7 mouse cellular contexts compared by ENCODE assay signal in the genomic region with DNA sequence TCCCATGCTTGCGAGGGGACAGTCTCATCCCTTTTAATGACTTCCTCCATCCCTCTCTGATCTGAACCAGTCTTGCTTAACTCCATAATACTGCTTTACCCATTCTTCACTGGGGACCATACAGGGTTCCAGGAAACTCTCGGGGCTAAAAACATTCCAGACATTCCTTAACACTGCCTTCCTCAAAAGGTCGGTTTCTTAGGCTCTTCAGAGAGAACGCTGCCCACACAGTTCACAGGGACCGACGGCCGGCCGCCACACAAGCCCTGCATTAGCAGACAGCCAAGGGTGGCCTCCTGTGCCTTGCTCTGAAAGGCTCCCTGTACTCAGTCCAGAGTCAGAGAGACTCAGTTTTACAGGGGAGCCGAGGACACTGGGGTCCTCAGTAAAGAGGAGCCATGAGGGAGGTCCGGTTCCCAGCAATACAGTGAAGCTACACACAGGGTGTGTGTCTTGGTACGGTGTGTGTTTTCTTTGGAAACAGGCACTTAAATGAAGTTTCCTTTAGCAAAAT. TPM values are rescaled to one million over a fixed set of nuclear protein-coding genes. Genes with fewer than 3 reads are reported as not detected.
DNase-seq lines count a peak whose midpoint lies in the region; ATAC-seq and TF ChIP-seq lines count a peak whose summit lies in the region.

No protein-coding gene starts in this region.

- TF ChIP-seq EP300 in ES-Bruce4 (IDR thresholded peaks at IDR 0.05; ENCODE audit: insufficient read depth, low read depth, low read length): no peak

- H3K27ac ChIP-seq in ES-Bruce4 (ENCODE audit: insufficient read depth, low read length): peak overlapping the region; percentile 56; the same call in 1 of the 2 replicates
- peak overlapping the region; percentile 64 for H3K27ac ChIP-seq in heart, embryonic 16.5 days (ENCODE audit: low read length)
- H3K27ac ChIP-seq in limb, embryonic 10.5 days: peak overlapping the region; percentile 79

- DNase-seq in NIH3T3 (ENCODE audit: low read depth): peak; percentile 41
- peak; percentile 46 for DNase-seq in limb, embryonic 10.5 days (ENCODE audit: low spot score)
- no peak for DNase-seq in adrenal gland, postnatal 25 days
- DNase-seq in right cerebral cortex, adult 18-20 months: no peak
- no peak for DNase-seq in gastrocnemius, postnatal 36 days

- H3K4me2 ChIP-seq in heart, embryonic 16.5 days (ENCODE audit: low read depth, low read length): peak overlapping the region; percentile 38; the same call in 1 of the 2 replicates

- WGBS in heart, embryonic 16.5 days: 10% methylated on average over 11 of the region's 11 CpGs
- 19% methylated on average over 11 of the region's 11 CpGs for WGBS in limb, embryonic 10.5 days

- TF ChIP-seq POLR2A in ES-Bruce4 (IDR thresholded peaks at IDR 0.05; ENCODE audit: insufficient read depth, low read length): no peak

- no peaks in the 10 kb centered on the region for H3K9me3 ChIP-seq in ES-Bruce4 (replicated peaks; ENCODE audit: control insufficient read depth, insufficient read depth, low read length, poor library complexity, severe bottlenecking)
- H3K9me3 ChIP-seq in heart, embryonic 16.5 days (replicated peaks; ENCODE audit: control insufficient read depth, low read length): no peaks in the 10 kb centered on the region
- no peaks in the 10 kb centered on the region for H3K9me3 ChIP-seq in limb, embryonic 10.5 days (replicated peaks)

- H3K36me3 ChIP-seq in ES-Bruce4 (ENCODE audit: control insufficient read depth, insufficient read depth, low read length, poor library complexity, severe bottlenecking): no peaks in the 10 kb centered on the region
- H3K36me3 ChIP-seq in heart, embryonic 16.5 days (ENCODE audit: control insufficient read depth, insufficient read depth): no peaks in the 10 kb centered on the region
- H3K36me3 ChIP-seq in limb, embryonic 10.5 days: no peaks in the 10 kb centered on the region

- no peak for TF ChIP-seq CTCF in ES-Bruce4 (IDR thresholded peaks at IDR 0.05; ENCODE audit: low read depth, low read length)

- no peaks in the 10 kb centered on the region for H3K4me1 ChIP-seq in ES-Bruce4 (ENCODE audit: control insufficient read depth, insufficient read depth, low read length)
- peaks cover 33% of the 10 kb centered on the region for H3K4me1 ChIP-seq in heart, embryonic 16.5 days (ENCODE audit: control insufficient read depth, insufficient read depth, low read length)
- peaks cover 29% of the 10 kb centered on the region for H3K4me1 ChIP-seq in limb, embryonic 10.5 days

- peak; percentile 21; the same call in 1 of the 2 replicates for ATAC-seq in heart, embryonic 16.5 days (replicated peaks; ENCODE audit: extremely low read depth, insufficient read depth, low FRiP score)

- H3K9ac ChIP-seq in ES-Bruce4 (ENCODE audit: low read depth, poor library complexity, severe bottlenecking): no peak overlapping the region
- peak overlapping the region; percentile 60 for H3K9ac ChIP-seq in heart, embryonic 16.5 days (ENCODE audit: low read length)

- H3K4me3 ChIP-seq in ES-Bruce4 (ENCODE audit: low read depth, low read length): no peak overlapping the region
- H3K4me3 ChIP-seq in heart, embryonic 16.5 days (ENCODE audit: low read length): no peak overlapping the region
- no peak overlapping the region for H3K4me3 ChIP-seq in limb, embryonic 10.5 days

- intact Hi-C loops in gastrocnemius, postnatal 36 days (cut with DNase I): no loop called here

- H3K27me3 ChIP-seq in ES-Bruce4 (ENCODE audit: control insufficient read depth, insufficient read depth, low read length, poor library complexity, severe bottlenecking): no peaks in the 10 kb centered on the region
- no peaks in the 10 kb centered on the region for H3K27me3 ChIP-seq in heart, embryonic 16.5 days (ENCODE audit: control insufficient read depth, insufficient read depth, low read length)
- no peaks in the 10 kb centered on the region for H3K27me3 ChIP-seq in limb, embryonic 10.5 days (ENCODE audit: low read depth, poor library complexity, severe bottlenecking)

RNA-seq across cellular contexts. Expression of gene Ccn1, which starts 53.7 kb away (rescaled TPM):
- 204 and 217 TPM in 2 replicates for polyA plus RNA-seq in ES-Bruce4 (2011; ENCODE audit: insufficient read depth, insufficient read length, low read depth, missing spikeins)
- polyA plus RNA-seq in heart, embryonic 16.5 days (2015; fragmentation: Nextera tagmentation; extraction: Ambion mirVana): 55.4 and 61.1 TPM in 2 replicates
- 27.0 and 33.3 TPM in 2 replicates for polyA plus RNA-seq in limb, embryonic 10.5 days (2016; fragmentation: Nextera tagmentation; extraction: Ambion mirVana)
- total RNA-seq in adrenal gland, postnatal 25 days (2021): 5.5 and 10.6 TPM in 2 replicates
- total RNA-seq in gastrocnemius, postnatal 36 days (2021): 10 to 100 TPM; 18.1 to 23.3 TPM

RNA-seq across cellular contexts. Expression of gene Ddah1, which starts 55.0 kb away (rescaled TPM):
- 43.7 and 45.1 TPM in 2 replicates for polyA plus RNA-seq in ES-Bruce4 (2011; ENCODE audit: insufficient read depth, insufficient read length, low read depth, missing spikeins)
- 17.4 and 22.2 TPM in 2 replicates for polyA plus RNA-seq in heart, embryonic 16.5 days (2015; fragmentation: Nextera tagmentation; extraction: Ambion mirVana)
- polyA plus RNA-seq in limb, embryonic 10.5 days (2016; fragmentation: Nextera tagmentation; extraction: Ambion mirVana): 13.7 and 14.2 TPM in 2 replicates
- total RNA-seq in adrenal gland, postnatal 25 days (2021): 1.5 and 1.6 TPM in 2 replicates
- 1 to 10 TPM; 2.7 to 4.0 TPM for total RNA-seq in gastrocnemius, postnatal 36 days (2021)

Comparison
In these comparisons a context has a peak if more than half of its experiments do, and no peak if none do; other contexts are left out.
1. DNase-seq: peak in NIH3T3 (single experiment) and limb, embryonic 10.5 days (single experiment); none in adrenal gland, postnatal 25 days (single experiment), right cerebral cortex, adult 18-20 months (single experiment) and gastrocnemius, postnatal 36 days (0 of 2).
2. Peak in every context shown above with its lines, with median percentiles within 50 percentile points of each other: H3K27ac ChIP-seq.